ENCODE assay signal across 8 mouse cellular contexts in genomic region chr19:5692086-5692912, GRCm38 (mm10). TPM values are rescaled to one million over a fixed set of nuclear protein-coding genes. Genes with fewer than 3 reads are reported as not detected.
DNase-seq lines count a peak whose midpoint lies in the region; ATAC-seq lines count a peak whose summit lies in the region.

No protein-coding gene starts in this region.

- H3K4me3 ChIP-seq in embryonic facial prominence, embryonic 12.5 days: peak overlapping the region; percentile 95
- peak overlapping the region; percentile 97 for H3K4me3 ChIP-seq in megakaryocyte, embryonic 14.5 days (replicated peaks)

- no peaks in the 10 kb centered on the region for H3K9me3 ChIP-seq in embryonic facial prominence, embryonic 12.5 days
- no peaks in the 10 kb centered on the region for H3K9me3 ChIP-seq in megakaryocyte, embryonic 14.5 days

- DNase-seq in Muller cell, postnatal 12 days (ENCODE audit: inconsistent ontology term): peak; percentile 53
- DNase-seq in heart, postnatal 14 days: peak; percentile 77 to 81
- peak; percentile 69 to 81 for DNase-seq in kidney, postnatal 4 days
- no peak for DNase-seq in embryo, embryonic 11 days
- no peak for DNase-seq in embryo, embryonic 9.5 days (ENCODE audit: extremely low spot score)
- no peak for DNase-seq in urinary bladder, postnatal 25 days (ENCODE audit: low spot score)

- H3K9ac ChIP-seq in embryonic facial prominence, embryonic 12.5 days: peak overlapping the region; percentile 95

- WGBS in embryonic facial prominence, embryonic 12.5 days: 34% methylated on average over 10 of the region's 10 CpGs

- H3K27ac ChIP-seq in embryonic facial prominence, embryonic 12.5 days: peak overlapping the region; percentile 61

- H3K4me1 ChIP-seq in embryonic facial prominence, embryonic 12.5 days: peaks cover 44% of the 10 kb centered on the region
- H3K4me1 ChIP-seq in megakaryocyte, embryonic 14.5 days: peaks cover 65% of the 10 kb centered on the region

- intact Hi-C loops in heart, postnatal 14 days (cut with DNase I): no loop called here

- no peaks in the 10 kb centered on the region for H3K27me3 ChIP-seq in embryonic facial prominence, embryonic 12.5 days
- no peaks in the 10 kb centered on the region for H3K27me3 ChIP-seq in megakaryocyte, embryonic 14.5 days (replicated peaks)

- ATAC-seq in embryonic facial prominence, embryonic 12.5 days (ENCODE audit: insufficient number of reproducible peaks, insufficient read depth, low FRiP score, low TSS enrichment): no peak

- H3K4me2 ChIP-seq in embryonic facial prominence, embryonic 12.5 days (replicated peaks): peak overlapping the region; percentile 94

- H3K36me3 ChIP-seq in embryonic facial prominence, embryonic 12.5 days: peaks cover 56% of the 10 kb centered on the region
- peaks cover 71% of the 10 kb centered on the region for H3K36me3 ChIP-seq in megakaryocyte, embryonic 14.5 days (replicated peaks; ENCODE audit: low read length)

RNA-seq across cellular contexts. Expression of gene Pcnx3, which starts 3.6 kb away (rescaled TPM):
- 33.1 and 37.9 TPM in 2 replicates for polyA plus RNA-seq in embryonic facial prominence, embryonic 12.5 days (2016; fragmentation: Nextera tagmentation; extraction: Ambion mirVana)
- total RNA-seq in heart, postnatal 14 days (2021): 10 to 100 TPM; 24.0 to 24.9 TPM
- polyA plus RNA-seq in megakaryocyte, embryonic 14.5 days (2012; ENCODE audit: insufficient read depth, low replicate concordance): 161 and 607 TPM in 2 replicates

RNA-seq across cellular contexts. Expression of gene Map3k11, which starts 3.8 kb away (rescaled TPM):
- 24.7 and 26.0 TPM in 2 replicates for polyA plus RNA-seq in embryonic facial prominence, embryonic 12.5 days (2016; fragmentation: Nextera tagmentation; extraction: Ambion mirVana)
- 10 to 100 TPM; 35.9 to 37.2 TPM for total RNA-seq in heart, postnatal 14 days (2021)
- polyA plus RNA-seq in megakaryocyte, embryonic 14.5 days (2012; ENCODE audit: insufficient read depth, low replicate concordance): 156 and 158 TPM in 2 replicates

RNA-seq across cellular contexts. Expression of gene Kcnk7, which starts 11.9 kb away (rescaled TPM):
- polyA plus RNA-seq in embryonic facial prominence, embryonic 12.5 days (2016; fragmentation: Nextera tagmentation; extraction: Ambion mirVana): 0.24 TPM in 1 of 2 replicates, not detected in the other
- total RNA-seq in heart, postnatal 14 days (2021): not detected
- not detected in 2 replicates for polyA plus RNA-seq in megakaryocyte, embryonic 14.5 days (2012; ENCODE audit: insufficient read depth, low replicate concordance)

RNA-seq across cellular contexts. Expression of gene Sipa1, which starts 28.8 kb away (rescaled TPM):
- polyA plus RNA-seq in embryonic facial prominence, embryonic 12.5 days (2016; fragmentation: Nextera tagmentation; extraction: Ambion mirVana): 27.0 and 28.7 TPM in 2 replicates
- total RNA-seq in heart, postnatal 14 days (2021): 10 to 100 TPM; 32.7 to 33.8 TPM
- 116 and 134 TPM in 2 replicates for polyA plus RNA-seq in megakaryocyte, embryonic 14.5 days (2012; ENCODE audit: insufficient read depth, low replicate concordance)

RNA-seq across cellular contexts. Expression of gene Ehbp1l1, which starts 33.8 kb away (rescaled TPM):
- polyA plus RNA-seq in embryonic facial prominence, embryonic 12.5 days (2016; fragmentation: Nextera tagmentation; extraction: Ambion mirVana): 14.4 TPM in 2 replicates
- 100 to 1,000 TPM; 124 to 141 TPM for total RNA-seq in heart, postnatal 14 days (2021)
- 203 and 207 TPM in 2 replicates for polyA plus RNA-seq in megakaryocyte, embryonic 14.5 days (2012; ENCODE audit: insufficient read depth, low replicate concordance)

Comparison
In these comparisons a context has a peak if more than half of its experiments do, and no peak if none do; other contexts are left out.
1. DNase-seq: peak in Muller cell, postnatal 12 days (single experiment), heart, postnatal 14 days (2 of 2) and kidney, postnatal 4 days (2 of 2); none in embryo, embryonic 11 days (single experiment), embryo, embryonic 9.5 days (single experiment) and urinary bladder, postnatal 25 days (single experiment).